Mouse (Mus musculus) intestine, embryonic 14.5 days (tissue): Measurements from ENCODE around the gene Itga1. TPM values are rescaled to one million over a fixed set of nuclear protein-coding genes. Genes with fewer than 3 reads are reported as not detected.

Source experiments
- ATAC-seq: fragments of 200-750 bp; cut with Nextera tagmentation; replicated peaks from 2 replicates; pipeline ENCODE4 v1.8.0; 2017; ENCODE audit warnings: low read depth, moderate number of reproducible peaks, moderate TSS enrichment, moderate library complexity; ENCODE audit not compliant: low FRiP score, low TSS enrichment
- DNase-seq: peaks from one replicate; pipeline ENCODE4 v3.0.0-alpha.2; 2018; ENCODE audit warnings: low spot score
- H3K27ac ChIP-seq: fragments of 300-500 bp; sonication (generic); 2 replicates; pipeline ENCODE4 v1.5.1; 2014; ENCODE audit warnings: low read depth, mild to moderate bottlenecking, control low read depth
- H3K27me3 ChIP-seq: fragments of 300-500 bp; sonication (generic); replicated peaks from 2 replicates; pipeline ENCODE4 v1.6.1; 2014; ENCODE audit warnings: low read length, control low read depth; ENCODE audit not compliant: control insufficient read depth, insufficient read depth
- H3K36me3 ChIP-seq: fragments of 300-500 bp; sonication (generic); 2 replicates; pipeline ENCODE4 v1.6.1; 2014; ENCODE audit warnings: low read length, control low read depth; ENCODE audit not compliant: control insufficient read depth, insufficient read depth
- H3K4me1 ChIP-seq: fragments of 300-500 bp; sonication (generic); replicated peaks from 2 replicates; pipeline ENCODE4 v1.6.1; 2014; ENCODE audit warnings: low read length, control low read depth, mixed read lengths; ENCODE audit not compliant: control insufficient read depth, insufficient read depth
- H3K4me2 ChIP-seq: fragments of 300-500 bp; sonication (generic); 2 replicates; pipeline ENCODE4 v1.6.1; 2014; ENCODE audit warnings: low read length
- H3K4me3 ChIP-seq: fragments of 300-500 bp; sonication (generic); 2 replicates; pipeline ENCODE4 v1.5.1; 2014; ENCODE audit warnings: low read depth, low read length, control low read depth, mixed read lengths
- H3K9ac ChIP-seq: fragments of 300-500 bp; sonication (generic); 2 replicates; pipeline ENCODE4 v1.6.1; 2014; ENCODE audit warnings: mild to moderate bottlenecking, low read length
- H3K9me3 ChIP-seq: fragments of 300-500 bp; sonication (generic); 2 replicates; pipeline ENCODE4 v1.6.1; 2016; ENCODE audit warnings: low read length, control low read depth; ENCODE audit not compliant: control insufficient read depth
- WGBS: fragments of 180-500 bp; shearing (Covaris S2); extraction: QIAGEN DNeasy Blood & Tissue Kit; methylation state at CpG from one replicate; pipeline ENCODE4 v1.1.7; 2014; 5-methylcytosine and 5-hydroxymethylcytosine counted together
- polyA plus RNA-seq: library from polyadenylated mRNA; unstranded; fragments of >200 nt; fragmentation: Nextera tagmentation; extraction: Ambion mirVana; gene quantifications from 2 replicates; pipeline ENCODE4 v1.2.1, GENCODE M21; 2014

Itga1 gene
- polyA plus RNA-seq, 1 experiment from 2014 or later = 23.3 TPM

GRCm38 (mm10) chr13:115052568-115052967 lies 49.2 kb downstream of the Itga1 start:
- Histone ChIP-seq H3K27me3 (no peaks in the 10 kb centered on the region), H3K4me2 (no peak overlapping the region), H3K27ac (no peak overlapping the region), H3K36me3 (no peaks in the 10 kb centered on the region), H3K9me3 (no peaks in the 10 kb centered on the region), H3K9ac (no peak overlapping the region), H3K4me1 (peaks cover 12% of the 10 kb centered on the region), H3K4me3 (no peak overlapping the region)
- DNase-seq (no peak), ATAC-seq (no peak)
- 71% methylated on average over 7 of the region's 7 CpGs for WGBS

- 63% methylated on average over 13 of the region's 13 CpGs for WGBS
- Histone ChIP-seq H3K27ac (peak overlapping the region; percentile 54; the same call in 1 of the 2 replicates), H3K27me3 (no peaks in the 10 kb centered on the region), H3K4me2 (no peak overlapping the region), H3K9ac (no peak overlapping the region), H3K9me3 (no peaks in the 10 kb centered on the region), H3K4me3 (no peak overlapping the region), H3K4me1 (peaks cover 12% of the 10 kb centered on the region), H3K36me3 (no peaks in the 10 kb centered on the region)
- ATAC-seq (0 out of 2 replicates have a peak, but pooled peaks have one; percentile 43), DNase-seq (no peak)
Measured at GRCm38 (mm10) chr13:115050660-115051559, 50.9 kb downstream of the Itga1 start.

- Histone ChIP-seq H3K4me1 (no peaks in the 10 kb centered on the region; the same call in 1 of the 2 replicates), H3K4me3 (no peak overlapping the region), H3K27ac (no peak overlapping the region), H3K4me2 (no peak overlapping the region), H3K27me3 (no peaks in the 10 kb centered on the region), H3K9ac (no peak overlapping the region), H3K9me3 (no peaks in the 10 kb centered on the region), H3K36me3 (no peaks in the 10 kb centered on the region)
- DNase-seq = no peak
- no peak for ATAC-seq
- 43% methylated on average over 2 of the region's 2 CpGs for WGBS
Measured at GRCm38 (mm10) chr13:115042652-115043051, 59.1 kb downstream of the Itga1 start.

- Histone ChIP-seq H3K4me2 (no peak overlapping the region), H3K27ac (no peak overlapping the region), H3K4me3 (no peak overlapping the region), H3K36me3 (no peaks in the 10 kb centered on the region), H3K27me3 (no peaks in the 10 kb centered on the region), H3K9me3 (no peaks in the 10 kb centered on the region), H3K4me1 (no peaks in the 10 kb centered on the region; the same call in 1 of the 2 replicates), H3K9ac (no peak overlapping the region)
- 81% methylated on average over 4 of the region's 4 CpGs for WGBS
- ATAC-seq (no peak), DNase-seq (no peak)
Measured at GRCm38 (mm10) chr13:115037304-115037703, 64.5 kb downstream of the Itga1 start.

DNA sequence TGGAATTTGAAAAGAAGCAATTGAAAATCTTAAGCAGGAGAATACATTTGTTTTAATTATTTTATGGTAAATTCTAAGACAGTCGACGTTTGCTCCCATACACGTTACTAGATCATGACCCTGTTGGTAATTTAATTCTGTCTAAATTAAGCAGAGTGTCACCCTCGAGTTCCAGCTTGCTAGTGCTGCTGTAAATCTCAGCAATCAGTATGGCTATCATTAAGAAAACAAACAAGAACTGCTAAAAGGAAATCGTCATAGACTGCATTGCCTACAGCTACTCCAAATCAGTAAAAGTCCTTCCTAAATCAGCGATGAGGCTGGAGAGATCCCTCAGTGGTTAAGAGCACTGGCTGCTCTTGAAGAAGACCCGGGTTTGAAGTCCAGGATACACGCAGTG lies 66.4 kb downstream of the Itga1 start:
- no peaks in the 10 kb centered on the region for H3K9me3 ChIP-seq
- no peak overlapping the region for H3K4me3 ChIP-seq
- H3K27ac ChIP-seq = no peak overlapping the region
- no peaks in the 10 kb centered on the region for H3K27me3 ChIP-seq
- WGBS = 47% methylated on average over 8 of the region's 8 CpGs
- no peaks in the 10 kb centered on the region; the same call in 1 of the 2 replicates for H3K4me1 ChIP-seq
- H3K9ac ChIP-seq = no peak overlapping the region
- DNase-seq = no peak
- no peaks in the 10 kb centered on the region for H3K36me3 ChIP-seq
- no peak overlapping the region for H3K4me2 ChIP-seq
- no peak for ATAC-seq

GRCm38 (mm10) chr13:115033135-115033534 lies 68.6 kb downstream of the Itga1 start:
- ATAC-seq = no peak
- Histone ChIP-seq H3K36me3 (no peaks in the 10 kb centered on the region), H3K4me1 (no peaks in the 10 kb centered on the region; the same call in 1 of the 2 replicates)

GRCm38 (mm10) chr13:115031177-115032000 lies 70.4 kb downstream of the Itga1 start:
- ATAC-seq (no peak), DNase-seq (no peak)
- no peaks in the 10 kb centered on the region for H3K9me3 ChIP-seq
- 78% methylated on average over 17 of the region's 17 CpGs for WGBS
- H3K4me2 ChIP-seq = no peak overlapping the region
- 0 out of 2 replicates have a peak overlapping the region, but pooled peaks have one; percentile 11 for H3K27ac ChIP-seq
- H3K27me3 ChIP-seq = no peaks in the 10 kb centered on the region
- H3K4me3 ChIP-seq = no peak overlapping the region
- no peaks in the 10 kb centered on the region; the same call in 1 of the 2 replicates for H3K4me1 ChIP-seq
- no peaks in the 10 kb centered on the region for H3K36me3 ChIP-seq
- no peak overlapping the region for H3K9ac ChIP-seq

More at GRCm38 (mm10) chr13:115033135-115033534, 68.6 kb downstream of the Itga1 start:
- Histone ChIP-seq H3K9me3 (no peaks in the 10 kb centered on the region), H3K4me2 (no peak overlapping the region), H3K27ac (no peak overlapping the region), H3K9ac (no peak overlapping the region), H3K27me3 (no peaks in the 10 kb centered on the region), H3K4me3 (no peak overlapping the region)
- whole genome bisulfite sequencing = 89% methylated on average over 2 of the region's 2 CpGs
- no peak for DNase-seq

DNA sequence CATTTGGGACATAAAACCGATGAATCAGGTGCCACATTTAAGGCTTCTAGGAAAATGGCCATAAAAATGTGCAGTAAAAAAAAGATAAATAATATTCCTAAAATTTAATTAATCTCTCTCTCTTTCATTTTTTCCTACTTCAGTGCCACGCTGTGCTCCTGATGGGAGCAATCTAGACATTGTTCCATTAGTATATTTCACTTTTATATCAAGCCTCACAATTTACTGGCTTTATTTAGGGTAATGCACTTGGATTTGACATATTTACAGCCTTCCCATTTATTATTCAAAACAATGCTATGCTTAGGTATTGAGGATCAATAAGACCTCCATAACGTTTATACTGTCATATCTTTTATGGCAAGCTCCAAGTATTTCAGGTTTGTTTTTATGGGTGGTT lies 76.4 kb downstream of the Itga1 start:
- Histone ChIP-seq H3K4me3 (no peak overlapping the region), H3K4me2 (no peak overlapping the region), H3K27ac (no peak overlapping the region), H3K9ac (no peak overlapping the region), H3K9me3 (no peaks in the 10 kb centered on the region), H3K36me3 (no peaks in the 10 kb centered on the region), H3K4me1 (no peaks in the 10 kb centered on the region; the same call in 1 of the 2 replicates), H3K27me3 (no peaks in the 10 kb centered on the region)
- DNase-seq (no peak), ATAC-seq (no peak)
- WGBS = 72% methylated on average over 3 of the region's 3 CpGs
